Mouse (Mus musculus) G1E-ER4 (cell line): ENCODE data around the gene Il1rl2. TPM values are rescaled to one million over a fixed set of nuclear protein-coding genes. Genes with fewer than 3 reads are reported as not detected.

ENCODE experiments used
- GATA1 ChIP-seq: IDR thresholded peaks from one replicate; pipeline ENCODE4 v1.8.0; 2012; ENCODE audit warnings: low read length, inconsistent platforms
- polyA plus RNA-seq: library from polyadenylated mRNA; stranded (reverse); fragments of >175 nt; gene quantifications from 2 replicates; pipeline ENCODE4 v1.2.3, GENCODE M21; 2012

Gene Il1rl2
- polyA plus RNA-seq, 1 experiment = not detected

DNA sequence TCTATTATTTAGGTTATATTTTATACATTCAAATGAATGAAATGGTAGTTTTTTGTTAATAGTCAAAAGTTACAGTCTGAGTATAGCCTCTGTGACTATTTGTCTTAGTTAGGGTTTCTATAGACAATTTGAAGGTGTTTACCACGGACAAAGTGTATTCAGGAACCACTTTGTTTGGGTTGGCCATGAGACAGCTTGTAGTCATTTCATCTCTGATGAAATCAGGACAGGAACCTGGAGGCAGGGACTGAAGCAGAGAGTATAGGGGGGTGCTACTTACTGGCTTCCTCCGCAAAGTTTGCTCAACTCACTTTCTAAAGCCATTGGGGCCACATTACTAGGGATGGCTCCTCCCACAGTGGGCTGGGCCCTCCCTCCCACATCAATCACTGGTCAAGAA lies 12.8 kb upstream of the Il1rl2 start:
- TF ChIP-seq GATA1 = no peak

DNA sequence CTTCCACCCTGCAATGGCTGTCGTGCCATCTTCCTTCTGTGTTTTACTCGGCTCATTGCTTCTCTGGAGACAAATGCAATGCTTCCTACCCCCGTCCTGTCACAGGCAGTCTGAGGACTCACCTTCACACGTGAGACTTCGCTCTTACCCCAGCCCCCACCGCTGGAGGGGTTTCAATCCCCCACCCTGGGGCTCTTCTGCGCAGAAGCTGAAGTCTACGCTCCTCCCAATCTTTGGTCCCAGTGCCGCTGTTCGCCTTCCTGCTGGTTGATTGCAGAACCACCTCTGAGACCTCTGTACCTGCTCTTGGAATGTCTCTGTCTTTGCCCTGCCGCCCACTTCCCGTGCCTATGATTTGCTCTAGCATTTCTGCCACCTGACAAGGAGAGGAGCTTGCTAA lies 10.4 kb upstream of the Il1rl2 start:
- TF ChIP-seq GATA1 = no peak

- no peak for TF ChIP-seq GATA1
Observed at GRCm38 (mm10) chr1:40317657-40318056, 6.8 kb upstream of the Il1rl2 start.

DNA sequence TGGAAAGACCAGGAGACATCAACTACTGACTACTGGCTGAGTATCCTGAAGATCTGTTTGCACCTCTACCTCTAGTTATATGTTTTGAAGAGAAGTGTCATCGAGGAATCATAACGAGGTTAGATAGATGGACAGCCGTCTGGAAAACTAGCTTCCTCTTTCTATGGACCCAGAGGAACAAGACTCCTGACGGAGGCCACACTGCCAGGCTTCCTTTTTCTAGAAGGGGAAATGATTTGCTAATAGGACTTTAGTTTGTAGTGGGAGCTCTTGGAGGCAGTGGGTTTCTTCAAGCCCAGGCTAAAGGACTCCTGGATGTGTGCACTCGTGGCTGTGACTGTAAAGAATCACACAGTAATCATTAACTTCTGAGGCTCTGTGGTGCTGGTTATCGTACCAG lies 2.6 kb upstream of the Il1rl2 start:
- TF ChIP-seq GATA1 = no peak

DNA sequence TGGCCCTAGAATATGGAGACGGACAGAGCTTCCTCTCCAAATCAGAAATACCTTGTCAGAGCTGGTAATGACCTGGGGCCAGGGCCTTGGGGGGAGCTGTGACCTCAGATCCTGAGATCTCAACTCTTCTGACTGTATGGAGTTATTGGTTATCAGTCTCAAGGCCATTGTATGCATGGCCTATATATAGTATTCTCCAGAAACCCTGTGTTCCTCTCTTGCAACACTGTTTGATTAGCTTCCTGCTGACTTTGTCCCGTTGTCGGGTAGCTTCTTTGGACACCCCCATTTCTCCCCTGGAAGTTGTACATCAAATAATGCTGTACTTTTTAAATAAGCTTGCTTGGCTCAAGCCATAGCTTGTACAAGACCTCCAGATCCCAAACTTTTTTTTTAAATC lies 1.9 kb upstream of the Il1rl2 start:
- TF ChIP-seq GATA1 = no peak

- TF ChIP-seq GATA1 = no peak
Observed at GRCm38 (mm10) chr1:40324955-40325702, 719 bp downstream of the Il1rl2 start.

GRCm38 (mm10) chr1:40325711-40326327 lies 1.4 kb downstream of the Il1rl2 start:
- no peak for TF ChIP-seq GATA1

- TF ChIP-seq GATA1 = no peak
Observed at GRCm38 (mm10) chr1:40327604-40328003, 3.2 kb downstream of the Il1rl2 start.

DNA sequence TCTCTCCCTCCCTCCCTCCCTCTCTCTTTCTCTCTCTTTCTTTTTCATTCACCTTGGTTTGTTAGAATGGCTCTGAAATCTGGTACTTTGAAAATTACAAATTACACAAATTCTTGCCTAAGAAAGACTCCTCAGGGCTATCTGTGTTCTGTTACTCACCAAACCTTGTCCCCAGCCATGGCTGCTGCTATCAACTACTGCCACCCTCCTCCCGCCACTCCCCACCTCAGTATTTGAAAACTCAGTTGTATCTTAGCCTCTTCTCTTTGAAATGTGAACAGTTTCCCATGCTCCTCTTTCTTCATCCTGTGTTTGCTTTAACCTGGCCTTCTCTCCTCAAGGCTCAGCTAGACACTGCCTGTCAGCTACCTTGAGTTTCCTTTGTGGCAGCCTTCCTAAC lies 5.1 kb downstream of the Il1rl2 start:
- TF ChIP-seq GATA1 = no peak

DNA sequence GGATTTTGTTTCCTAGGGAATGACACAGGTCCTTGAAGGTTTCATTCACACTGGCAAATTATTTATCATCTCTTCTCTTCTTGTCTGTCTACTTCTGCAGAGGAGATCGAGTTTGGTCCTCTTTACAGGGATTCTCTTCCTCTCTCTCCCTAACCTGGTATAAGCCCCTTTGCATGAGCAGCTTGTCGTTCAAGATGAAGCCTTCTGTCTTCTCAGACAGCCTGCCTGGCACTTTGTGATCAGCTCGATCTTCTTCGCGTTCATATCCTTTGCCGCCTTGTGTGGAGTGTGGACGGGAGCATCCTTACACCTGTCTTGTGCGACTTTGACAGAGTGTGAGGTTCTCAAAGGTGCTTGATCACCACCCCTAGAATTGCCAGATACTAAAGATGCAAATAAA lies 5.8 kb downstream of the Il1rl2 start:
- no peak for TF ChIP-seq GATA1

DNA sequence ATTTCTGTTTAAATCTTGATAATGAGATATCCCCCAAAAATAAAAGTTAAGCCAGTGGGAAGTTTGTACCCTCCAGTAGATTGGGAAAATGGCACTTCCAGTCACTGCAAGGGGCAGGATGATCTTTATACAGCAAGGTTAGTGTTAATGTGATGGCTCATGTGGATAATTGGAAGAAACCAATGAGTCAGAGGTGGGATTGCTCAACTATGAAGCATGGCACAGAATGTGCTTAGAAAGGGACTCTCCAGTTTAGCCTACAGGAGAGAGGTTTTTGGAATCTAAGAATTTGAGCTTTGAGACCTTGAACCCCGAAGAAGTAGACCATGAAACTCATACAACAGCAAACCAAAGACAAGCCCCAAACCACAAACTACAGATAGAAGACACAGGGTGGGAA lies 14.9 kb downstream of the Il1rl2 start:
- TF ChIP-seq GATA1 = no peak

GRCm38 (mm10) chr1:40340102-40340501 lies 15.7 kb downstream of the Il1rl2 start:
- TF ChIP-seq GATA1 = no peak

DNA sequence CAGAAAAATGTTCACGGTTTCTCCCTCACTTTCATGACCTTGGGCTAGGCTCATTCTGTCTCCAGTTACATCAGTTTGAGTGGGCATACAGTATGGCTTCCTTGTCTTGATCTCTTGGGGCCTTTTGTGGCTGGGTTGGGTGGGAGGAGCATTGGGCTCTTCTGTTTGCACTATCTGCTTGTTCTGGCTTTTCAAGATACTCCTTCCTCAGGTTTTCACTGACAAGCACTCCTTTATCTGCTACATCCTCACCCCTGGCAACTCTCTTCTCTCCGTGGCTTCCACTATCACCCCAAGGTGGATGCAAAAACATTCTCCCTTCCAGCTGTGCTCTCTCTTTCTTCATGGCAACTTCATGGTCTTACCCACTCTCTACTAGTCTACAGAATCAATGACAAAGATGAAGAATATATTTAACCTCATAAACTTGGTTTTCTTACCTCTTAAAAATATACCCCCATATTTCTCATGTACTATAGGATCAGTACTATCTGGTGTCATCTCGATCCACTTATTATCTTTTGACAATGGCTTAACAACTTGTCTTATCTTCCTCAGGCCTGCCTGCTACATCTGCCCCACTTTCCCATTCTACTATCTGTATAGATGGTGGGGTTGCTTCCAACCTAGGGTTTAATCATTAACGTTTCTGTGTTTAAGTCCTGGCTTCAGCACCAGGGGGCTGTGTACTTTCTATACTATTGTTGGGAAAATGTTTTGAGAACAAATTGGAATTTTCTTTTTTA lies 27.9 kb downstream of the Il1rl2 start:
- no peak for TF ChIP-seq GATA1

DNA sequence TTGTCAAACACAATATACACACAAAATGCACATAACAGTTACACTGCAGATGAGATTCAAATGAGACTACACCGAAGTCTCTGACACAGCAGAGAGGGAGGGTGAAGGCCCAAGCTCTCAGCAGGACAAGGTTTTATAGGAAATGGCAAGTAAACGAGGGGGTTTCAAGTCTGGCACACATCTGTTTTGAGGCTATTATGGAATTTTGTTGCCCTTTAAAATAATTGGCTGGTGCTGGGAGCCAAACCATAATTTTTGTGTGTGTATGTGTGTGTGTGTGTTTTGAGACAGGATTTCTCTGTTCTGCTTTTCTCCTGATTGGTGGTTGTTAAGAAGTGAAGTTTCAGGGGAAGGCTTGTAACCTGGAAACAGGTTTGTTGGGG lies 28.5 kb downstream of the Il1rl2 start:
- no peak for TF ChIP-seq GATA1

DNA sequence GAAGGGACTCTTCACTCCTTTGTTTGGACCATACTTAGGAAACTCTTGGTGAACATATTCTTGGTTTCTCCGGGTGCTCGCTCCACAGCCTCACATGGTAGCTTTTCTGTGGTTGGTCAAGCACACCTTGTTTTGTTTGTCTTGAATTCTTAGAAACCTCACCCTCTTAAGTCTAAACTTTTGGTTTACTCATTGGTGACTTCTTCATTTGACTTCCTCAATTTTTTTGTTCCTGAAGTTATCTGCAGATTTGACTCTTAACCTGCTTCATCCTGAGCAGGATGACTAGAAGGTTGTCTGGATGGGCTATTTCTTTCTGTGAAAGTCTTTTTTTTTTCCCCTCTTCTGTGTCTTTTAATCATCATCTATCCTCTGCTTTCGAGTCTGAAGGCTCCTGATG lies 30.3 kb downstream of the Il1rl2 start:
- no peak for TF ChIP-seq GATA1

DNA sequence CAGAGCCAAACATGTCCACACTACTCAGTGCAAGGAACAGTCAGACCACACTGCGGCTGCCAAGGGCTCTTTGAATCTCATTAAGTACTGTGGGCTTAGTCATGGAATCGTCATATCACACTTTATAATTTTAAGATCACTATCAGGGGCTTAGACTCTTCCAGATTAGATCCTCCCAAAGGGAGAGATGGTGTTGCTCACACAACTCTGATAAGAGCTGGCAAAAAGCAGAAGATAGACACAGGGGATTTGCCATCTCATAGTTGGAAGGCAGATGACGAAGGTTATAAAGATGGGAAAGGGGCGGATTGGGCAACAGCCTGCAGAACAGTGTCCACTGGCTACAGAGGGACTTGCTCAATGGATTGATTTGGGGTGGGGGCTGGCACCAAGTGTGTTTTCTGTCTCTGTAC lies 31.0 kb downstream of the Il1rl2 start:
- TF ChIP-seq GATA1 = no peak
